Mouse (Mus musculus) intestine, embryonic 16.5 days (tissue): ENCODE results near the gene Pla2g16. TPM values are rescaled to one million over a fixed set of nuclear protein-coding genes. Genes with fewer than 3 reads are reported as not detected.

Experiments
- ATAC-seq: fragments of 200-750 bp; cut with Nextera tagmentation; 2 replicates; pipeline ENCODE4 v1.8.0; 2017; ENCODE audit warnings: moderate TSS enrichment, moderate library complexity
- H3K27ac ChIP-seq: fragments of 300-500 bp; sonication (generic); 2 replicates; pipeline ENCODE4 v1.5.1; 2014; ENCODE audit warnings: mild to moderate bottlenecking, low read length
- H3K27me3 ChIP-seq: fragments of 300-500 bp; sonication (generic); replicated peaks from 2 replicates; pipeline ENCODE4 v1.6.1; 2014; ENCODE audit warnings: low read length, control low read depth, mixed read lengths; ENCODE audit not compliant: control insufficient read depth, insufficient read depth
- H3K36me3 ChIP-seq: fragments of 300-500 bp; sonication (generic); 2 replicates; pipeline ENCODE4 v1.6.1; 2014; ENCODE audit warnings: low read length, control low read depth; ENCODE audit not compliant: control insufficient read depth, insufficient read depth
- H3K4me1 ChIP-seq: fragments of 300-500 bp; sonication (generic); 2 replicates; pipeline ENCODE4 v1.6.1; 2014; ENCODE audit warnings: low read length, control low read depth, mixed read lengths; ENCODE audit not compliant: control insufficient read depth, insufficient read depth
- H3K4me2 ChIP-seq: fragments of 300-500 bp; sonication (generic); 2 replicates; pipeline ENCODE4 v1.6.1; 2014; ENCODE audit warnings: low read depth, low read length, control low read depth
- H3K4me3 ChIP-seq: fragments of 300-500 bp; sonication (generic); 2 replicates; pipeline ENCODE4 v1.5.1; 2014; ENCODE audit warnings: mild to moderate bottlenecking, low read length
- H3K9ac ChIP-seq: fragments of 300-500 bp; sonication (generic); 2 replicates; pipeline ENCODE4 v1.6.1; 2014; ENCODE audit warnings: low read depth, low read length
- H3K9me3 ChIP-seq: fragments of 300-500 bp; sonication (generic); 2 replicates; pipeline ENCODE4 v1.6.1; 2016; ENCODE audit warnings: low read length, control low read depth; ENCODE audit not compliant: control insufficient read depth
- WGBS: fragments of 180-500 bp; shearing (Covaris S2); extraction: QIAGEN DNeasy Blood & Tissue Kit; methylation state at CpG from one replicate; pipeline ENCODE4 v1.1.7; 2014; 5-methylcytosine and 5-hydroxymethylcytosine counted together
- polyA plus RNA-seq: library from polyadenylated mRNA; unstranded; fragments of >200 nt; fragmentation: Nextera tagmentation; extraction: Ambion mirVana; gene quantifications from 2 replicates; pipeline ENCODE4 v1.2.1, GENCODE M21; 2015

Pla2g16 gene
- polyA plus RNA-seq, 1 experiment from 2014 or later: 7.2 TPM

DNA sequence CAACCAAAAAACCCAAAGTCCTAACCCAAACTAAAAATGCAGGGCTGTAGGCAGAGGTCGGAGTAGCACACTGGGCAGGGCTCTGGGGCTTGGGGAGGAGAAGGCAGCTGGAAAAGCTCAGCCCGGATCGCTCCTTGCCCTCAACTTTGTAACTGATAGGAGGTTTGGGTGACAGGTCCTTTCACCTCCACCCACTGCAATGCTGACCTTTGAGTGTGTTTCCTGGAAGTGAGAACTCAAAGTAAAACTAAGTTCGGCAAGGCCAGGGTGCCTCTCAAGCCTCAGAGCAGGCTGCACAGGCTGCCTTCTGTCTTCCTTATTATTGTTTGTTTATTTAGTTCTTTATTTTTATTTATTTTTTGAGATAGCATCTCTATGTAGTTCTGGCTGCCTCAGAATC lies 2.7 kb downstream of the Pla2g16 start:
- Histone ChIP-seq H3K36me3 (no peaks in the 10 kb centered on the region), H3K4me2 (no peak overlapping the region), H3K9me3 (no peaks in the 10 kb centered on the region), H3K27ac (no peak overlapping the region), H3K9ac (no peak overlapping the region), H3K27me3 (no peaks in the 10 kb centered on the region), H3K4me1 (peaks cover 9% of the 10 kb centered on the region; the same call in 1 of the 2 replicates), H3K4me3 (no peak overlapping the region)
- 71% methylated on average over 4 of the region's 4 CpGs for WGBS
- no peak for ATAC-seq

DNA sequence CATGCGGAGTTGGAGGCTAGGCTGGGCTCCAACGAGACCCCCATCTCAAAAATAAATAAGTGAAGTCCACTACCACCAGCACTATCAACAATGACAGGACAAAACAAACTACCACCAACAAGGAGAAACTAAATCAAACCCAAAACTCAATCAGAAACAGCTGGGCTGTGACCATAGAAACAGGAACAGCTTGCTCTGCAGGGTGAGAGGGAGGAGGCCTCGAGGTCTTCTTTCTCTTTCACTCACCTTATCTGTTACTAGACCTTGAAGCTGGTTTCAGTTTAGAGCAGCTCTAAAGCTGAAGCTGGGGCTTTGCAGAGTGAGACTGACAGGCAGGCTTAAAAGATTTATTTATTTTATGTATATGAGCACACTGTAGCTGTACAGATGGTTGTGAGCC lies 4.2 kb downstream of the Pla2g16 start:
- 0 out of 2 replicates have a peak, but pooled peaks have one; percentile 34 for ATAC-seq
- H3K27me3 ChIP-seq: no peaks in the 10 kb centered on the region
- 63% methylated on average over 3 of the region's 3 CpGs for WGBS
- H3K9ac ChIP-seq: no peak overlapping the region
- H3K4me1 ChIP-seq: peaks cover 9% of the 10 kb centered on the region; the same call in 1 of the 2 replicates
- H3K4me2 ChIP-seq: no peak overlapping the region
- no peaks in the 10 kb centered on the region for H3K36me3 ChIP-seq
- H3K9me3 ChIP-seq: no peaks in the 10 kb centered on the region
- no peak overlapping the region for H3K27ac ChIP-seq
- H3K4me3 ChIP-seq: no peak overlapping the region

DNA sequence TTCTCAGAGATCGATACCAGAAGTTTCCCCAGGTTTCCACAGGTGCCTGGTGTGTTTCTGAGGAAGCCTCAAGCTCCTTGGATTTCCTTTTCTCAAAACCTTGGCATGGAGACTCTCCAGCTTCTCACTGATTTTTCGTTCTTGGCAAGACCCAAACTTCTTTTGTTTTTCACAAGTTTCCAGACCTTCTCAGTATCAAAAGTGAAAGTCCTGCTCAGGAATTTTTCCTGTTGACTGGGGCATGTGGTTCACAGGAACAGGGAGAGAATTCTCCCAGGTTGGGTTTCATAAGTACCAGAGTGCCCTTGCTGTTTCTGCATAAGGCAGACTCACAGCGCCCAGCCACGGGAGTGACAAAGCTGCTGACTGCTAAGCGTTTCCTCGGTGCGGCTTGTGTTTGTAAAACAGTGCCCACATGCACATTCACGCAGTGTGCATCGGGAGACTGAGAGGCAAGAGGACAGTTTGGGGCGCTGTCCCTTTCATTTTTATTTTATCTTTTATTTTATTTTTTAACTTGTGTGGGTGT lies 5.4 kb downstream of the Pla2g16 start:
- Histone ChIP-seq H3K9ac (no peak overlapping the region), H3K27ac (no peak overlapping the region), H3K9me3 (no peaks in the 10 kb centered on the region), H3K36me3 (no peaks in the 10 kb centered on the region), H3K27me3 (no peaks in the 10 kb centered on the region), H3K4me1 (peaks cover 9% of the 10 kb centered on the region; the same call in 1 of the 2 replicates), H3K4me2 (no peak overlapping the region), H3K4me3 (no peak overlapping the region)
- no peak for ATAC-seq
- 82% methylated on average over 10 of the region's 10 CpGs for WGBS

DNA sequence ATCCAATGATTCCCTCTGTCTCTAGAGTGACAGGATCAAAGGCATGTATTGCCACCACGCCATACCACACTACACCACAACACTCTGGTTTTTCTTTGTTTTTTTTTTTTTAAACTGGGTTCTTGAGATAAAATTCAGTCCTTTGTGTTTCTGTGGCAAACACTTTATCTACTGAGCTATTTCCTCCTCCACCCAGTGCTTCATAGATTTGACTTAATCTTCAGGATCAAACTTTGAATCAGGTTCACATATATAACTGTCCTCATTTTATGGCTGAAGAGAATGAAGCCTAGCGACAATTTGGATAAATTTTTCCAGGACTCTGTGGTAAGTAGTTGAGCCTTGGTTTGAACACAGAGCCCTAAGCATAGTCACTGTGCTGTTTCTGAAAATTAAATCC lies 6.4 kb downstream of the Pla2g16 start:
- 80% methylated on average over 2 of the region's 2 CpGs for WGBS
- no peaks in the 10 kb centered on the region for H3K27me3 ChIP-seq
- ATAC-seq: no peak
- H3K27ac ChIP-seq: no peak overlapping the region
- no peak overlapping the region for H3K9ac ChIP-seq
- H3K36me3 ChIP-seq: no peaks in the 10 kb centered on the region
- no peak overlapping the region for H3K4me2 ChIP-seq
- H3K4me1 ChIP-seq: no peaks in the 10 kb centered on the region
- no peaks in the 10 kb centered on the region for H3K9me3 ChIP-seq
- no peak overlapping the region for H3K4me3 ChIP-seq

DNA sequence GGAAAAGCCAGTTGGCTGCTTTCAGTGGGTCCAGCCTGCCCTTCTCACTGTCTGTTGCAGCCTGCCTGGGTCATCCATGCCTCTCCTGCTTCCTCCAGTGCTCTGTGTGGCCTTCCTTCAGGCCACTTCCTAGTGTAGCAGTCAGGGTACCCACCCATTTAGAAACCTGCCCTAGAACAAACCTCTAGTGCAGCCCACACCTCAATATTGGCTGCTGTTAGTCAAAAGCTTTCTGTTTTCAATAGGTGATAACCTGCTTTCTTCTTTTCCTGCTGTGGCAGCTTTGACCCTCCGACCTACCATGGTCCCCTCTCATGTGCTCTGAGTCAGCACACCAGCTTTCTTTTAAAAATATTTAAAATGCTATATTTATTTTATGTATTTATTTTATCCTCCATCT lies 7.2 kb downstream of the Pla2g16 start:
- Histone ChIP-seq H3K4me3 (no peak overlapping the region), H3K36me3 (no peaks in the 10 kb centered on the region), H3K4me2 (no peak overlapping the region), H3K9ac (no peak overlapping the region), H3K27me3 (no peaks in the 10 kb centered on the region), H3K27ac (no peak overlapping the region), H3K9me3 (no peaks in the 10 kb centered on the region), H3K4me1 (no peaks in the 10 kb centered on the region)
- no peak for ATAC-seq
- WGBS: 78% methylated on average over 1 of the region's 1 CpGs

DNA sequence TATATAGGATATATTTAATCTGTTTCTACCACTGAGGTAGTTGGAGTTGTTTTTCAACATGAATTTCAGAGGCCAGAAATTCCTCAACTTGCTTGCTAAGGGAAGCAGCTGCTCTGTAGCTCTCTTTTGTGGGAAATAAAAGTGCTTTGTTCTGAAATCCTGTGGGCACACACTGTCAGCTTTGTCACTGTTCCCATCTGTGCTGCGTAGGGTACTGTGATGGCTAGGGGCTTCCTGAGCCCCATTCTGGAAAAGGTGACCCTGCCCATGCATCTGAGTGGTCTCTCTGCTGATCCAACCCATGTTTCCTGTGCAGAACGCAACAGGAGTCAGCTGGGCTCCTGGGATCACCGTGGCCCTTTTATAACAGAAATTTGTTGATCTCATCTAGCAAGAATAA lies 9.6 kb downstream of the Pla2g16 start:
- H3K4me1 ChIP-seq: no peaks in the 10 kb centered on the region
- no peak for ATAC-seq

DNA sequence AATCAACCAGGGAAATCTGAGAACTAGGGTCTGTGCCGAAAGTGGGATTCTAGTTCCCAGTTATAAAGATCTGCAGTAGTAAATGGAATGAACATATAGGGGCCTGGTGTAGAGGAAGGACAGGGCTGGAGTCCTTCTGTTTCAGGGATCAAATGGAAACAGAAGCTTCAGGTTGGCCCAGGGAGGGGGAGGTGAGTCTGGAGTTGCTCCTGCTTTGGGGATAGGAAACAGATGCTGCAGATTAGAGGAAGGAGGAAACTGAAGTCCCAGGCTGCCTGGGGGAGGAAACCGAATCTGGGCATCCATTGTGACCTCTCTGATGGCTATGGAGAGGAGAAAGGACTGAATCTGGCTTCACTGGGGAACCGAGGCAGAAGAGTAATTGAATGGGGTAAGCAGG lies 11.1 kb downstream of the Pla2g16 start:
- ATAC-seq: no peak
- no peak overlapping the region for H3K4me2 ChIP-seq
- no peak overlapping the region for H3K4me3 ChIP-seq
- no peak overlapping the region for H3K9ac ChIP-seq
- H3K4me1 ChIP-seq: no peaks in the 10 kb centered on the region
- 54% methylated on average over 3 of the region's 3 CpGs for WGBS
- no peak overlapping the region for H3K27ac ChIP-seq
- H3K9me3 ChIP-seq: no peaks in the 10 kb centered on the region
- no peaks in the 10 kb centered on the region for H3K27me3 ChIP-seq
- H3K36me3 ChIP-seq: no peaks in the 10 kb centered on the region

More for the DNA sequence above, 9.6 kb downstream of the Pla2g16 start:
- Histone ChIP-seq H3K4me3 (no peak overlapping the region), H3K27me3 (no peaks in the 10 kb centered on the region), H3K4me2 (no peak overlapping the region), H3K36me3 (no peaks in the 10 kb centered on the region), H3K9me3 (no peaks in the 10 kb centered on the region), H3K27ac (no peak overlapping the region), H3K9ac (no peak overlapping the region)
- WGBS: 72% methylated on average over 3 of the region's 3 CpGs

DNA sequence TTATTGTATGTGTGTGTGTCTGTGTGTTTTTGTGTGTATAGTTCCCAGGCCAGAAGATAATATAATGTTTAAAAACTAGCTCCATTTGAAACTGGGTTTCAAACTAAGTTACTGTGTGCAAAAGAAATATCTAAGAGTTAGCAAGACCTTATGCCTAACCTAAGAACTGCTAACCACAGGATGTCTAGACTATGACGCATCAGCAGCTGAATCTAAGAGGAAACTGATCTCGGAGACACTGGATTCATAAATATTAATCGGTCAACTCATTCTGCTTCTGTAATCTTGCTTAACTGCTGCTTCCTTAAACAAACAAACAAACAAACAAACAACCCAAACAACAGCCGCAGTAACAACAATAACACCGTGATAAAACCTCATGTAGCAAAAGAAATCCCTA lies 12.4 kb downstream of the Pla2g16 start:
- no peaks in the 10 kb centered on the region for H3K9me3 ChIP-seq
- ATAC-seq: no peak
- H3K4me3 ChIP-seq: no peak overlapping the region
- H3K27ac ChIP-seq: no peak overlapping the region
- H3K9ac ChIP-seq: no peak overlapping the region
- H3K27me3 ChIP-seq: no peaks in the 10 kb centered on the region
- no peaks in the 10 kb centered on the region for H3K4me1 ChIP-seq
- no peaks in the 10 kb centered on the region for H3K36me3 ChIP-seq
- no peak overlapping the region for H3K4me2 ChIP-seq
- WGBS: 85% methylated on average over 5 of the region's 5 CpGs

DNA sequence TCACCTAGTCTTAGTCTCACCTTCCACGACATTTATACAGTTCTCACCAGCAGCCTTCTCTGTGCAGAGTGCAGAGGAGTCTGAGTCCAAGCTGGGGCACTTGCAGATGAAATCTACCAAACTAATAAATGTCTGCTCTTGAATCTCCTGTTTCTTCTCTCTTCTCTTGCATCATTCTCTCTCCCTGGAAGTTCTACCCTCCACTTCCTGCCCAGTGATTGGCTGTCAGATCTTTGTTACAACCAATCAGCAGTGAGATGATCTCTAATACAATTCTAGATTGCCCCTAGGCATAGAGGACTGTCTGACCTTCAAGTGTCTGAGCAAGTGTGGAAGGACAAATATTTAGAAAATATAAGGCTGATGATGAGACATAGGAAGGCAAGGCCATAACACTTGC lies 18.9 kb downstream of the Pla2g16 start:
- no peak for ATAC-seq
- no peaks in the 10 kb centered on the region for H3K9me3 ChIP-seq

DNA sequence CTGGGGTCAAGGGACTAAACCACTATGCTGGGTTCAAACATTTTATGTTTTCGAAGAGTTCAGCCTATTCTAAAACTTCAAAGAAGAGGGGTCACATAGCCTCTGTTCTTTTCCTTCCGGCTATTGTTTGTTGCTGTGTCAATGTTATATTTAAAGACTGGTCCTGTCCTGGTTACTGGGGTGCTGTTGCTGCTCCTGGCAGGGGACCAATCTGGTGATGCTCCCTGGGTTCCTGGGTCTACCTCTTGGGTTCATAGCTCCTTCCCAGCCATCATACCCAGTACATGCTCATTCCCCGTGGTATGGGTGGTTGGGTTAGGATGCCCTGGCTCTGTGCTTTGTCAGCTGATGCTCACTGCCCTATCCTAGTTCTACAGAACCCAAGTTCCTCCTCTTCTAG lies 20.5 kb downstream of the Pla2g16 start:
- Histone ChIP-seq H3K4me3 (no peak overlapping the region), H3K9me3 (no peaks in the 10 kb centered on the region), H3K27ac (no peak overlapping the region), H3K9ac (no peak overlapping the region), H3K4me2 (no peak overlapping the region), H3K4me1 (no peaks in the 10 kb centered on the region), H3K27me3 (no peaks in the 10 kb centered on the region), H3K36me3 (no peaks in the 10 kb centered on the region)
- 84% methylated on average over 3 of the region's 3 CpGs for WGBS
- no peak for ATAC-seq

More for the DNA sequence above, 18.9 kb downstream of the Pla2g16 start:
- no peaks in the 10 kb centered on the region for H3K4me1 ChIP-seq
- no peak overlapping the region for H3K27ac ChIP-seq
- no peak overlapping the region for H3K9ac ChIP-seq
- no peak overlapping the region for H3K4me2 ChIP-seq
- 85% methylated on average over 1 of the region's 1 CpGs for WGBS
- no peaks in the 10 kb centered on the region for H3K36me3 ChIP-seq
- no peak overlapping the region for H3K4me3 ChIP-seq
- no peaks in the 10 kb centered on the region for H3K27me3 ChIP-seq
